Mouse (Mus musculus) midbrain, embryonic 14.5 days (tissue): ENCODE results near the gene N4bp2l2. TPM values are rescaled to one million over a fixed set of nuclear protein-coding genes. Genes with fewer than 3 reads are reported as not detected.

Experiments
- ATAC-seq: fragments of 200-750 bp; cut with Nextera tagmentation; 2 replicates; pipeline ENCODE4 v1.8.0; 2017; ENCODE audit warnings: moderate number of reproducible peaks, moderate library complexity; ENCODE audit not compliant: low FRiP score, low TSS enrichment
- DNase-seq: peaks from one replicate; pipeline ENCODE4 v3.0.0-alpha.2; 2015
- H3K27ac ChIP-seq: fragments of 300-500 bp; sonication (generic); replicated peaks from 2 replicates; pipeline ENCODE4 v1.5.1; 2014; ENCODE audit warnings: mild to moderate bottlenecking, low read depth, low read length, moderate library complexity
- H3K27me3 ChIP-seq: fragments of 300-500 bp; sonication (generic); 2 replicates; pipeline ENCODE4 v1.6.1; 2014; ENCODE audit warnings: low read length, control low read depth, mixed read lengths; ENCODE audit not compliant: control insufficient read depth, insufficient read depth
- H3K36me3 ChIP-seq: fragments of 300-500 bp; sonication (generic); 2 replicates; pipeline ENCODE4 v1.6.1; 2014; ENCODE audit warnings: low read length, control low read depth; ENCODE audit not compliant: control insufficient read depth, insufficient read depth
- H3K4me1 ChIP-seq: fragments of 300-500 bp; sonication (generic); 2 replicates; pipeline ENCODE4 v1.6.1; 2014; ENCODE audit warnings: mild to moderate bottlenecking, antibody characterized with exemption, low read length, control low read depth; ENCODE audit not compliant: control insufficient read depth, insufficient read depth
- H3K4me2 ChIP-seq: fragments of 300-500 bp; sonication (generic); 2 replicates; pipeline ENCODE4 v1.6.1; 2014; ENCODE audit warnings: mild to moderate bottlenecking, low read length, moderate library complexity
- H3K4me3 ChIP-seq: fragments of 300-500 bp; sonication (generic); replicated peaks from 2 replicates; pipeline ENCODE4 v1.5.1; 2014; ENCODE audit warnings: low read depth, low read length
- H3K9ac ChIP-seq: fragments of 300-500 bp; sonication (generic); replicated peaks from 2 replicates; pipeline ENCODE4 v1.6.1; 2014; ENCODE audit warnings: mild to moderate bottlenecking, low read length, moderate library complexity
- H3K9me3 ChIP-seq: fragments of 300-500 bp; sonication (generic); 2 replicates; pipeline ENCODE4 v1.6.1; 2016; ENCODE audit warnings: low read length, control low read depth, mixed read lengths; ENCODE audit not compliant: control insufficient read depth
- WGBS: fragments of 180-500 bp; shearing (Covaris S2); extraction: QIAGEN DNeasy Blood & Tissue Kit; methylation state at CpG from one replicate; pipeline ENCODE4 v1.1.7; 2014; 5-methylcytosine and 5-hydroxymethylcytosine counted together
- polyA plus RNA-seq: library from polyadenylated mRNA; unstranded; fragments of >200 nt; fragmentation: Nextera tagmentation; extraction: Ambion mirVana; gene quantifications from 2 replicates; pipeline ENCODE4 v1.2.1, GENCODE M21; 2014

The N4bp2l2 gene
- polyA plus RNA-seq, 1 experiment from 2014 or later: 31.6 TPM

- Histone ChIP-seq H3K4me2 (no peak within 1 kb of the TSS), H3K27me3 (peaks cover 11% of the 10 kb centered on the region; the same call in 1 of the 2 replicates)
Measured at GRCm38 (mm10) chr5:150597088-150597487, 68.9 kb downstream of the N4bp2l2 start, which contains the start of gene N4bp2l1. Gene N4bp2l1 (minus strand): TSS chr5:150597188.

GRCm38 (mm10) chr5:150595366-150596016 is 70.5 kb downstream of the N4bp2l2 start:
- no peak for ATAC-seq
- Histone ChIP-seq H3K9me3 (no peaks in the 10 kb centered on the region), H3K4me2 (no peak overlapping the region), H3K9ac (no peak overlapping the region), H3K4me1 (peaks cover 5% of the 10 kb centered on the region; the same call in 1 of the 2 replicates), H3K4me3 (no peak overlapping the region), H3K27me3 (peaks cover 15% of the 10 kb centered on the region; the same call in 1 of the 2 replicates), H3K27ac (no peak overlapping the region), H3K36me3 (no peaks in the 10 kb centered on the region)
- no peak for DNase-seq
- 56% methylated on average over 11 of the region's 11 CpGs for WGBS

More at GRCm38 (mm10) chr5:150597088-150597487, 68.9 kb downstream of the N4bp2l2 start, which contains the start of gene N4bp2l1:
- ATAC-seq (no peak), DNase-seq (no peak)
- Histone ChIP-seq H3K4me1 (peaks cover 5% of the 10 kb centered on the region; the same call in 1 of the 2 replicates), H3K9me3 (no peaks in the 10 kb centered on the region), H3K27ac (no peak within 1 kb of the TSS), H3K36me3 (no peaks in the 10 kb centered on the region; the same call in 1 of the 2 replicates), H3K4me3 (no peak within 1 kb of the TSS), H3K9ac (no peak within 1 kb of the TSS)
- 89% methylated on average over 7 of the region's 7 CpGs for WGBS

- Histone ChIP-seq H3K27me3 (peaks cover 15% of the 10 kb centered on the region; the same call in 1 of the 2 replicates), H3K36me3 (no peaks in the 10 kb centered on the region), H3K4me2 (peak overlapping the region; percentile 99), H3K9ac (peak overlapping the region; percentile 65), H3K4me3 (peak overlapping the region; percentile 82), H3K4me1 (peaks cover 5% of the 10 kb centered on the region; the same call in 1 of the 2 replicates), H3K9me3 (no peaks in the 10 kb centered on the region), H3K27ac (no peak overlapping the region; the same call in 1 of the 2 replicates)
- WGBS: 7% methylated on average over 17 of the region's 17 CpGs
- no peak for ATAC-seq
- DNase-seq: no peak
Measured at GRCm38 (mm10) chr5:150594649-150595339, 71.2 kb downstream of the N4bp2l2 start.

GRCm38 (mm10) chr5:150593756-150594648 is 72.0 kb downstream of the N4bp2l2 start:
- Histone ChIP-seq H3K36me3 (no peaks in the 10 kb centered on the region), H3K27ac (peak overlapping the region; percentile 2; the same call in 1 of the 2 replicates), H3K4me2 (peak overlapping the region; percentile 99), H3K4me3 (peak overlapping the region; percentile 82), H3K9me3 (no peaks in the 10 kb centered on the region), H3K27me3 (peaks cover 15% of the 10 kb centered on the region; the same call in 1 of the 2 replicates), H3K4me1 (peaks cover 5% of the 10 kb centered on the region; the same call in 1 of the 2 replicates), H3K9ac (peak overlapping the region; percentile 65)
- peak; percentile 65 for DNase-seq
- ATAC-seq: peak; percentile 70
- under 1% methylated on average over 99 of the region's 102 CpGs for WGBS

- ATAC-seq (peak; percentile 40; the same call in 1 of the 2 replicates), DNase-seq (peak; percentile 56)
- peak overlapping the region; percentile 99 for H3K4me2 ChIP-seq
- no peaks in the 10 kb centered on the region for H3K36me3 ChIP-seq
- peak overlapping the region; percentile 82 for H3K4me3 ChIP-seq
- WGBS: 11% methylated on average over 40 of the region's 40 CpGs
- peak overlapping the region; percentile 65 for H3K9ac ChIP-seq
- H3K27me3 ChIP-seq: peaks cover 15% of the 10 kb centered on the region; the same call in 1 of the 2 replicates
- H3K4me1 ChIP-seq: peaks cover 5% of the 10 kb centered on the region; the same call in 1 of the 2 replicates
- no peak overlapping the region for H3K27ac ChIP-seq
- H3K9me3 ChIP-seq: no peaks in the 10 kb centered on the region
Measured at GRCm38 (mm10) chr5:150592904-150593755, 72.9 kb downstream of the N4bp2l2 start.

GRCm38 (mm10) chr5:150592186-150592903 is 73.6 kb downstream of the N4bp2l2 start:
- Histone ChIP-seq H3K9me3 (no peaks in the 10 kb centered on the region), H3K4me3 (peak overlapping the region; percentile 82; the same call in 1 of the 2 replicates), H3K36me3 (no peaks in the 10 kb centered on the region), H3K4me2 (peak overlapping the region; percentile 99), H3K4me1 (peaks cover 5% of the 10 kb centered on the region; the same call in 1 of the 2 replicates), H3K9ac (0 out of 2 replicates have a peak overlapping the region, but pooled peaks have one; percentile 65), H3K27ac (no peak overlapping the region), H3K27me3 (peaks cover 15% of the 10 kb centered on the region; the same call in 1 of the 2 replicates)
- 81% methylated on average over 13 of the region's 13 CpGs for WGBS
- no peak for ATAC-seq
- DNase-seq: no peak

GRCm38 (mm10) chr5:150589945-150590344 is 76.0 kb downstream of the N4bp2l2 start:
- no peaks in the 10 kb centered on the region for H3K36me3 ChIP-seq
- H3K4me1 ChIP-seq: peaks cover 5% of the 10 kb centered on the region; the same call in 1 of the 2 replicates
- no peak overlapping the region for H3K4me3 ChIP-seq
- no peak overlapping the region for H3K9ac ChIP-seq
- H3K27ac ChIP-seq: no peak overlapping the region
- ATAC-seq (no peak), DNase-seq (no peak)
- WGBS: 66% methylated on average over 2 of the region's 2 CpGs
- H3K9me3 ChIP-seq: no peaks in the 10 kb centered on the region
- no peak overlapping the region for H3K4me2 ChIP-seq
- peaks cover 9% of the 10 kb centered on the region; the same call in 1 of the 2 replicates for H3K27me3 ChIP-seq
